Mouse (Mus musculus): ENCODE data around the gene Foxp2. TPM values are rescaled to one million over a fixed set of nuclear protein-coding genes. Genes with fewer than 3 reads are reported as not detected.

Foxp2 gene
- polyA plus RNA-seq, 1 experiment from 2014 or later: 0.43 TPM

DNA sequence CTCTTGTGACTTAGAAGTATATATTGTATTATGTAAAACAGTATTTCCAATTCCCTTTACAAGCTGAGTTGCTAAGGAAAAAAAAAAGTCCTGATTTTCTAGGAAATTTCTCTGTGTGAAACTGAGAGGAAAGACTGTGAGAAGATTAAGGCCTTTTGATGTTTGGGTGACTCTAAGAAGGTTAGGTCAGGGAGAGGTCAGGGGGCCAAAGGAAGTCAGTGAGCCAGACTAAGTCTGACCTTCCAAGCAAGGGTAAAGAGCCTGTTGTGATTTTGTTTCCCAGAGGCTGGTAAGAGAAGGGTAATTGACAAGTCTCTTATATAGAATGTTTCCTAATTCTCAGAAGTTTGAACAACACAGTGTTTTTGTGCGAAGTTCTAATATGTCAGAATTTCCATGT is 162.1 kb downstream of the Foxp2 start:
- no peak for DNase-seq (ENCODE audit: low spot score)

DNA sequence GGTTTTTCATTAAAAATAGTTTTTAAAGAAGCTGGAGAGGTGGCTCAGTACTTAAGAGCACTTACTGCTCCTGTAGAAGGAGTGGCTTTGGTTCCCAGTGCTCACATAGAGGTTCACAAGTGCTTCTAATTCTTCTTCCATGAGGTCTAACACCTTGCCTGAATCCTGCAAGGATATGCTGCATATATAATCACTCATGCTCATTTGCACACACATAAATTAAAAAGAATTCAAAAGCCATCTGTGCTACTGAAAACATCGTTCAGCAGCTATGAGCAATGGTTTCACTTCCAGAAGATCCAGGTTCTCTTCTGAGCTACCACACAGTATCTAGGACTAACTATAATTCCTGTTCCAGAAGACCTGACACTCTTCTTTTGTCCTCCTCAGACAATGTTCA is 200.4 kb downstream of the Foxp2 start:
- DNase-seq (ENCODE audit: low spot score): no peak

- no peak for DNase-seq (ENCODE audit: low spot score)
Measured at GRCm38 (mm10) chr6:15120916-15121315, 219.8 kb downstream of the Foxp2 start.

- DNase-seq (ENCODE audit: low spot score): no peak
Measured at GRCm38 (mm10) chr6:15121339-15121738, 220.2 kb downstream of the Foxp2 start.

- no peak for DNase-seq (ENCODE audit: low spot score)
Measured at GRCm38 (mm10) chr6:15130142-15130541, 229.0 kb downstream of the Foxp2 start.

DNA sequence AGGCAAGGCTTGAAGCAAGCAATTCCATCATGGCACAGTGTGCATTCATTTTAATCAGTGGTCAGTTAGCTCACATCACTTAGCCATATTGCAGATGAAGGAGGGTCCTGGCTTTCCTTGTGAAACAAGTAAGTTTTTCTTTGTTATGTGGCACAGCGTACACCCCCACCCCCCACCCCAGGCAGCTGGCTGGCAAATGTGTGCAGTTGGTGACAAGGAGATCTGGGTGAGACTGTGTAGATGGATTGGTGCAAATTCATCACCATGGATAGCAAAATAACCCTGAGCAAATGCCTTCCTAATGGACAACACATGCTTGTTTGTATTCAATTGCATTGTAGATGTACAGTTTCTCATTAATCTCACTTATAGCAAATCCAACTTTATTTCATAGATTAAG is 240.9 kb downstream of the Foxp2 start:
- no peak for DNase-seq (ENCODE audit: low spot score)

DNA sequence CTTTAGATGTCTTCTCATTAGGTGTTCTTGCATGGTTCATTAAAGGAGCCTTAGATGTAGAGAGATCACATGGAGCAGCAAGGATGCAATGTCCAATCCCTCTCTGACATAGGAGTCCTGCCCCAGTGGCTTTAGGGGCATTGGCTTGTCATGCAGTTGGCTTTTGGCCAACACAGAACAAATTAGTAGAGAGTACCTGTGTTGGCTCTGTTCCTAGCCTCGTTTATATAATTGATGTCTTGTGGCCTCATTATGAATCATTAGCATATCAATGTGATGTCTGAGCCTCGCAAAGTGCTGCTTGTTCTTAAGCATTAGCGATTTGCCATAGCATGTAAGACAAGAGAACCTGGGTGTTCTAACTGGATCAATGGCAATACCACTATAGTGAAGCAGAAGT is 250.5 kb downstream of the Foxp2 start:
- no peak for DNase-seq (ENCODE audit: low spot score)

DNA sequence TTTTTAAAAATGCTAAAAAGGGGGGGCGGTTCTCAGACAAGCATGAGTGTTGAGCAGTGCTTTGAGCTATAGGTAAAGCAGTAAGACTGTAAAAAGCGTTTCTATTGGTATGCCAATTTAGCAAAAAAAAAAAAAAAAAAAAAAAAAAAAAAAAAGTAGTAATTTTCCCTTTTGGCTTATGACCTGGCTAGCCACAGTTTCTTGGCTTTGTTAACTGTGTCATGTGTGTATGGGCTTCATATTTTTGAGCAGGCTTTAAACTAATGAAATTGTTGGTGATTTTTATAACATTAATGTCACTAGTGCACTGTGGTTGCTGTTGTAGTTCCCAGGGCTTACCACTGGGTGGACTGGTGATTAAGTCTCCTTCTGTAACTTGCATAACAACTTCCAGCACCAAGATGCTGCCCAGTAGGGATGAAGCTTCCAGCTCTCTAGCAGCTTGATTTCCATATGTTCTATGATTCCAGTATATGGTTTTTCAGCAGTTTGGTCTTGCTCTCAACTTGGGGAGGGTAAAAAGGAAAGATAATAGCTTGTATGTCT is 262.4 kb downstream of the Foxp2 start:
- DNase-seq (ENCODE audit: low spot score): no peak

- no peak for DNase-seq (ENCODE audit: low spot score)
Measured at GRCm38 (mm10) chr6:15176754-15177153, 275.6 kb downstream of the Foxp2 start.

DNA sequence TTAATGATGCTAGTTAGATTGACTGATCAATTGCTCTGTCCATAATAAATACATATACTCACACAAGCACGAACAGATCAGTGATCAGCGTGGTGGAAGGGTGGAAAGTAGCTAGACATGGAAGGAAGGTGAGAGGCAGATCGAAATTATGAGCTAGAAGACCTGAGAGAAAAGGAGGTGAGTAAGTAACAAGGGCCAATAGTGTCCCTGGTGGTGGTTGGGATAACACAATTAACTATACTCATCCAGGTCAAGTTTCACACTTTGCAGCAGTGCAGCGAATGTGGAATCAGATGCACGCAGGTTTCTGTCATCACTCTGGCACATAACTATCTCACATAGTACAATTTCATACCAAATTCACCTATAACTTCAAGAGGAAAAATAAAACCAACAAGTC is 291.7 kb downstream of the Foxp2 start:
- DNase-seq (ENCODE audit: low spot score): no peak

- DNase-seq (ENCODE audit: low spot score): no peak
Measured at GRCm38 (mm10) chr6:15242176-15242942, 341.2 kb downstream of the Foxp2 start.

DNA sequence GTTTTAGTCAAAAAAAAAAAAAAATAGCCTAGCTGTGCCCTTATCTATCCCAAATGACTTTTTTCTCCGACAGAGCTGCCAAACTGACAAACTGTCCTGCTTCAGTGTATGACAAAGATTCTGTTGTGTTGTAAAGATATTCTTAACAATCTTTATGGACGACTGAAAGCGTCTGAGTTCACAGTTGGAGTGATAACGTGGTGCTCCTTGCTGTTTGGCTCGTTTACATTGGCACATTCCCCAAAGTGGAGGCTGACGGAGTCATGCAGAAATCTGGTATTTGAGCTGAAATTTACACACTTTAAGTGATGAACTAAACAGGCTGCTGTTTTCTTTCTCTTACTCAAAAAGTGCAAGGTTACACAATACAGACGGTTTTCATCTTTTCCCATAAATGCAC is 356.2 kb downstream of the Foxp2 start:
- no peak for DNase-seq (ENCODE audit: low spot score)

GRCm38 (mm10) chr6:15257893-15258292 is 356.7 kb downstream of the Foxp2 start:
- DNase-seq (ENCODE audit: low spot score): no peak

GRCm38 (mm10) chr6:15268136-15268535 is 367.0 kb downstream of the Foxp2 start:
- no peak for DNase-seq (ENCODE audit: low spot score)

DNA sequence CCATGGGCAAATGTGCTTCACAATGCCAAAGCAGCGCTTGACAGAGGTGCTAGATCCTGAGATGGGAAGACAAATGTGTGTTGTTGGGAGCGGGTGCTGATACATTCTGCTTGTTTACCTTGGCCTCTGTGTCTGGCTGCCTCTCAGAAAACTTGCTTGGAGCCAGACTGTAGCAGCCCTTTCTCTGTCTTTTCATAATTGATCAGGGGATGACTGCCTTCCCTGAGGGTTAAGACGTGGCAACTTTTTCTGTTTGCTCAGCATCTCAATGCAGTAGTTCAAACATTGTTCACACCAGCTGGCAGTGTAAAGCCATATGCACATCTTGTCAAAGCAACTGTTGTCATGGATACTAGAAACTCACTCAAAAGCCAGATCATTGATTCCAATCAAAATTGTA is 384.1 kb downstream of the Foxp2 start:
- DNase-seq (ENCODE audit: low spot score): no peak

- DNase-seq (ENCODE audit: low spot score): no peak
Measured at GRCm38 (mm10) chr6:15294081-15294480, 392.9 kb downstream of the Foxp2 start.

DNA sequence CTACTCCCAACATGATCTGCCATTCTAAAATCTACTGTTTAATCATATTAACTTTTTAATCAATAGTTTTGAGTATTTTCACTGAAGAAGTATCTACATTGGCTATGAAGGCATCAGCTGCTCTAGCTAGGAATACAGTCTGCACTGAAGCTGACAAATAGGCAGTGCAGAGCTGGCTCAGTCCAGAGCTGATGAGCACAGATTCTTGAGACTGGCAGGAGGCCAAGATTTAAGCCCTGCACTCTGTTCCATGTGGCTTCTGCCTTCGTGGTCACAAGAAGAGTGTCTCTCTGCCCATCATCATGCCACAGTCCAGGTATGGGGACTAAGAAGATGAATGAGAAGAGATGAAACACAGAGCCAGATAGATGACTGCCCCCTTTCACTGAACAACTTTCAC is 398.1 kb downstream of the Foxp2 start:
- DNase-seq (ENCODE audit: low spot score): no peak

DNA sequence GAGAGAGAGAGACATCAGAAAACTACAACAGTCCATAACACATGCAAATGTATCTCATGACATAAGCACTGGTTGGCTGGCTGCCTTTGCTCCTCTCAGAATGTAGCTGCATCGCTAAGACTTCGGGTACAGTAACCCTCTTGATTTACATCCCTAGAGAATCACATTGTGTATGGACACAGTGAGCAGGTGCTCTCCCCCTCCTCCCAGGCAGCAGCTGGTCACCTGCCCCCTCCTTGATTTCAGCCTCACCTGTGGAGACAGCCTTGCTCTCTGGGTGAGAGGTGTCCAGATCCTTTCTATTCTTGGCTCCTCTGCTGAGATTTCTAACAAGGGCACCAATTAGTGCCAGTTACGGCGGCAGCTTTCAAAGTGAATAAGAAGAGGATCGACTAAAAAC is 409.5 kb downstream of the Foxp2 start:
- DNase-seq (ENCODE audit: low spot score): no peak

DNA sequence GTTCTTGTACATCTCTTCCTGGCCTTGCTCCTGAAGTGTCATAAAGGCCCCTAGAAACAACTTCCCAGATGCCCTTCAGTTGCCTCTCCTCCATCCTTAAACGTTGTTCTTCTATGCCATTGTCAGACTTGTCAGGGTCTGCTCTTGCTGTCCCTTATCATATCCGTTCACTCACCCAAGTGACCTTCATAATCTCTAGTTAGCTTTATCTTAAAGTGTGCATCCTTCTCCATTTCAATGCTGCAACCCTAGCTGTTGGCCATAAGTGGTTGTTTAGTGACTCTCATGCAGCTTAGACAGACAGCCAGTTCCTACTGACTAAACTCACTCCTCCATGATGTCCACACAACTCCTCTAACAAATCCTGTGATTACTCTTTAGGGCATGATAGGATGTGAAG is 415.8 kb downstream of the Foxp2 start:
- no peak for DNase-seq (ENCODE audit: low spot score)

- DNase-seq (ENCODE audit: low spot score): no peak
Measured at GRCm38 (mm10) chr6:15318343-15318742, 417.2 kb downstream of the Foxp2 start.

DNA sequence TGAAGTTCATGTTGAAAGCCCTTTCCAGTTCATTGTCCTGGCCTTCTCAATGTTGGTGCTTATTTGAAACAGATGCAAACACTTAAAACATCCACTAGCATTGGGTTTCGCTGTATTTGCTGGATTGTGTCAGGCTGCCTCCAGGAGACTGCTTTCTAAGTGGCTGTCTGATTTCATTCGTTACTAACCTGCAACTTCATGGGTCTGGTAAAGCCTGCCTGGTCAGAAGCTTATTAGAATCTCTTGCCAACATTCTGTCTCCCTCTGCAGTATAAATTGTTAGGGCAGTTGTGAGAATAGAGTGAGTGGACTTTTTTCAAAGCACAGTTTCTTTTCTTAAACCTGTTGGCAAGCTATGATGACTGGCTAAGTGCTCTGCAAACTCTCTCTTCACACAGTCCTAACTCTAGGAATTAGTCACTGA is 420.4 kb downstream of the Foxp2 start:
- DNase-seq (ENCODE audit: low spot score): no peak

DNA sequence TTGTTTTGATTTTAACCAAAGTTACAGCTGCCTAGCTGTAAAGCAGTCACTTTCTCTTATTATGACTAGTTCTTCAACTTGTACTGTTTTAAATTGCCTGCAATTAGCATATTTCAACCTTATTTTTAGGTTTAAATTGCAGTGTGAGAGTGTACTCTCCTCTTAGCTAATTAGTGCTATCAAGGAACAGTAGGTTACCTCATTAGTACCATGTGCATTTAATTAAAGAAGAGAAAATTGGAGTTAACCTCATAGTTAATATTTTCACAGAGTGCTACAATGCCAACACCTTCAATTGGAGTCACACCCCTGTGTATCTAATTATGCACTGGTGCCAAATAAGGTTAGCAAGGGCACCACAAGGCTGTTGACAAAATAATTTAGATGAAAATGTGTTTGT is 421.9 kb downstream of the Foxp2 start:
- no peak for DNase-seq (ENCODE audit: low spot score)

DNA sequence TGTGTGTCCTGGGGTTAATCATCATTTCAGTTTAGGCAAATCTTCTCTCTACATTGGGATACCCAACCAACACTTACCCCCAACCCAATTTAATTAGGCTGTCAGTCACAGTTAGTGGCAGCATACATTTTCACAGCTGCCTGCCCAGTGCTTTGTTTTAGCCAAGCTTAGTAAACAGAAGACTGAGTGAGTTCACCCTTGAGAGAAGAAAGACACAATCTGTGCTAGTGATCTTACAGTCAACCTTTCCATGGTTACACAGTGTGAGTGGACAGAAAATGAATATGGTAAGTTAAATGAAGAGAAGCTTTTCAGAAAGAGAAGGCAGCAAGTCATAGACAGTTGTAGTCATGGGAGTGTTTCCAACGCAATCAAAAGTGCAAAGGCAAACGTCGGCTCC is 446.6 kb downstream of the Foxp2 start:
- DNase-seq (ENCODE audit: low spot score): no peak

Measured in thymus, postnatal 0 days (tissue).